22 mouse cellular contexts compared by ENCODE assay signal in genomic region chr6:125318981-125319918, GRCm38 (mm10). TPM values are rescaled to one million over a fixed set of nuclear protein-coding genes. Genes with fewer than 3 reads are reported as not detected.
A peak's percentile ranks its signal among the peaks of the same experiment; 100 is the strongest.
DNase-seq lines count a peak whose midpoint lies in the region; ATAC-seq and TF ChIP-seq lines count a peak whose summit lies in the region.
"Had no signal": no experiment of that assay in that cellular context is flagged by ENCODE, and none has a peak within 500 bp of the region (broad histone marks: within the 10 kb centered on the region; RNA-seq: fewer than 3 reads in every experiment).

No protein-coding gene starts in this region.

- no peaks in the 10 kb centered on the region for H3K9me3 ChIP-seq in liver, postnatal 0 days (ENCODE audit: low read length)
- H3K9me3 ChIP-seq in liver, embryonic 12.5 days (replicated peaks) = no peaks in the 10 kb centered on the region
- no peaks in the 10 kb centered on the region for H3K9me3 ChIP-seq in lung, embryonic 15.5 days
- H3K9me3 ChIP-seq in stomach, postnatal 0 days (ENCODE audit: control insufficient read depth, low read length) = no peaks in the 10 kb centered on the region
- H3K9me3 ChIP-seq: embryonic facial prominence, embryonic 12.5 days; hindbrain, embryonic 12.5 days; megakaryocyte, embryonic 14.5 days had no signal

- no peak for TF ChIP-seq CTCF in liver, postnatal 0 days (IDR thresholded peaks at IDR 0.05; ENCODE audit: low read depth)
- TF ChIP-seq CTCF in stomach, postnatal 0 days (IDR thresholded peaks at IDR 0.05; ENCODE audit: low read depth) = no peak

- WGBS in liver, postnatal 0 days (ENCODE audit: insufficient replicate concordance) = 67% methylated on average over 15 of the region's 15 CpGs
- WGBS in liver, embryonic 12.5 days (ENCODE audit: insufficient replicate concordance) = 48% methylated on average over 15 of the region's 15 CpGs
- 37% methylated on average over 15 of the region's 15 CpGs for WGBS in lung, embryonic 15.5 days
- WGBS in stomach, postnatal 0 days = 45% methylated on average over 15 of the region's 15 CpGs

- H3K36me3 ChIP-seq in liver, postnatal 0 days (replicated peaks; ENCODE audit: insufficient read depth, low read length) = no peaks in the 10 kb centered on the region
- no peaks in the 10 kb centered on the region for H3K36me3 ChIP-seq in liver, embryonic 12.5 days
- H3K36me3 ChIP-seq in lung, embryonic 15.5 days = no peaks in the 10 kb centered on the region
- no peaks in the 10 kb centered on the region for H3K36me3 ChIP-seq in stomach, postnatal 0 days (ENCODE audit: control insufficient read depth, insufficient read depth, low read length)
- H3K36me3 ChIP-seq: embryonic facial prominence, embryonic 12.5 days; hindbrain, embryonic 12.5 days had no signal

- H3K4me2 ChIP-seq in liver, postnatal 0 days (ENCODE audit: low read depth, low read length) = no peak overlapping the region
- H3K4me2 ChIP-seq in liver, embryonic 12.5 days = no peak overlapping the region
- H3K4me2 ChIP-seq in lung, embryonic 15.5 days = 0 out of 2 replicates have a peak overlapping the region, but pooled peaks have one; percentile 13
- H3K4me2 ChIP-seq in stomach, postnatal 0 days (replicated peaks; ENCODE audit: low read depth) = no peak overlapping the region
- H3K4me2 ChIP-seq: embryonic facial prominence, embryonic 12.5 days; hindbrain, embryonic 12.5 days had no signal

- ATAC-seq in liver, postnatal 0 days = peak; percentile 34
- no peak for ATAC-seq in liver, embryonic 12.5 days
- ATAC-seq in lung, embryonic 15.5 days (ENCODE audit: borderline replicate concordance, extremely low read depth, low FRiP score, low TSS enrichment) = no peak
- ATAC-seq in stomach, postnatal 0 days (ENCODE audit: low FRiP score, low TSS enrichment) = peak; percentile 16; the same call in 1 of the 2 replicates
- ATAC-seq: forebrain, embryonic 14.5 days; intestine, embryonic 16.5 days; Patski had no signal

- TF ChIP-seq EP300 in liver, postnatal 0 days (IDR thresholded peaks at IDR 0.05; ENCODE audit: low read depth) = no peak
- no peak for TF ChIP-seq EP300 in stomach, postnatal 0 days (optimal IDR thresholded peaks at IDR 0.05)

- no peak overlapping the region for H3K9ac ChIP-seq in liver, postnatal 0 days (replicated peaks)
- H3K9ac ChIP-seq in liver, embryonic 12.5 days = no peak overlapping the region
- no peak overlapping the region for H3K9ac ChIP-seq in lung, embryonic 15.5 days
- H3K9ac ChIP-seq in stomach, postnatal 0 days (ENCODE audit: low read length) = no peak overlapping the region
- H3K9ac ChIP-seq: embryonic facial prominence, embryonic 12.5 days; hindbrain, embryonic 12.5 days had no signal

- peaks cover 9% of the 10 kb centered on the region for H3K4me1 ChIP-seq in liver, postnatal 0 days (ENCODE audit: insufficient read depth)
- H3K4me1 ChIP-seq in liver, embryonic 12.5 days = peaks cover 8% of the 10 kb centered on the region
- H3K4me1 ChIP-seq in lung, embryonic 15.5 days = peaks cover 38% of the 10 kb centered on the region
- peaks cover 5% of the 10 kb centered on the region for H3K4me1 ChIP-seq in stomach, postnatal 0 days (replicated peaks; ENCODE audit: control insufficient read depth, insufficient read depth)

- peaks cover 19% of the 10 kb centered on the region for H3K27me3 ChIP-seq in liver, postnatal 0 days (ENCODE audit: insufficient read depth, low read length)
- H3K27me3 ChIP-seq in liver, embryonic 12.5 days (replicated peaks) = peaks cover 57% of the 10 kb centered on the region
- peaks cover 28% of the 10 kb centered on the region for H3K27me3 ChIP-seq in lung, embryonic 15.5 days
- H3K27me3 ChIP-seq in stomach, postnatal 0 days (ENCODE audit: control insufficient read depth, insufficient read depth, low read length) = no peaks in the 10 kb centered on the region
- H3K27me3 ChIP-seq: Patski had no signal

- no peak for DNase-seq in liver, postnatal 0 days
- peak; percentile 81 for DNase-seq in adrenal gland, postnatal 14 days
- peak; percentile 30 for DNase-seq in stomach, postnatal 0 days (ENCODE audit: low spot score)
- DNase-seq in ovary, postnatal 36 days (ENCODE audit: low spot score) = no peak
- DNase-seq in thymus, postnatal 4 days = no peak
- DNase-seq: cerebellum, postnatal 25 days; gastrocnemius, postnatal 25 days; retina, postnatal 1 day; thymus, adult 18-20 months had no signal

- H3K27ac ChIP-seq in liver, postnatal 0 days (ENCODE audit: low read depth) = no peak overlapping the region
- H3K27ac ChIP-seq in liver, embryonic 12.5 days = no peak overlapping the region
- H3K27ac ChIP-seq in lung, embryonic 15.5 days = peak overlapping the region; percentile 61
- peak overlapping the region; percentile 71 for H3K27ac ChIP-seq in stomach, postnatal 0 days (replicated peaks)
- H3K27ac ChIP-seq: embryonic facial prominence, embryonic 12.5 days; hindbrain, embryonic 12.5 days had no signal

- H3K4me3 ChIP-seq in liver, postnatal 0 days (ENCODE audit: low read depth, low read length) = no peak overlapping the region
- no peak overlapping the region for H3K4me3 ChIP-seq in liver, embryonic 12.5 days
- no peak overlapping the region for H3K4me3 ChIP-seq in lung, embryonic 15.5 days
- no peak overlapping the region for H3K4me3 ChIP-seq in stomach, postnatal 0 days (ENCODE audit: low read depth, low read length)
- H3K4me3 ChIP-seq: embryonic facial prominence, embryonic 12.5 days; hindbrain, embryonic 12.5 days; megakaryocyte, embryonic 14.5 days had no signal

RNA-seq across cellular contexts. Expression of gene Scnn1a, which starts 1.2 kb away (rescaled TPM):
- polyA plus RNA-seq in liver, postnatal 0 days (2015; fragmentation: Nextera tagmentation; extraction: Ambion mirVana) = 0.76 and 1.1 TPM in 2 replicates
- polyA plus RNA-seq in liver, embryonic 12.5 days (2016; fragmentation: Nextera tagmentation; extraction: Ambion mirVana) = 0.23 and 0.50 TPM in 2 replicates
- 1.0 and 1.9 TPM in 2 replicates for total RNA-seq in adrenal gland, postnatal 14 days (2021)
- polyA plus RNA-seq in lung, embryonic 15.5 days (2015; fragmentation: Nextera tagmentation; extraction: Ambion mirVana) = 5.0 and 5.8 TPM in 2 replicates
- polyA plus RNA-seq in stomach, postnatal 0 days (2015; fragmentation: Nextera tagmentation; extraction: Ambion mirVana) = 18.5 and 20.6 TPM in 2 replicates

RNA-seq across cellular contexts. Expression of gene Ltbr, which starts 5.6 kb away (rescaled TPM):
- polyA plus RNA-seq in liver, postnatal 0 days (2015; fragmentation: Nextera tagmentation; extraction: Ambion mirVana) = 31.8 TPM in 2 replicates
- polyA plus RNA-seq in liver, embryonic 12.5 days (2016; fragmentation: Nextera tagmentation; extraction: Ambion mirVana) = 19.2 and 22.9 TPM in 2 replicates
- 68.7 and 70.0 TPM in 2 replicates for total RNA-seq in adrenal gland, postnatal 14 days (2021)
- polyA plus RNA-seq in lung, embryonic 15.5 days (2015; fragmentation: Nextera tagmentation; extraction: Ambion mirVana) = 79.1 and 82.5 TPM in 2 replicates
- 71.5 and 73.0 TPM in 2 replicates for polyA plus RNA-seq in stomach, postnatal 0 days (2015; fragmentation: Nextera tagmentation; extraction: Ambion mirVana)

RNA-seq across cellular contexts. Expression of gene Tnfrsf1a, which starts 29.9 kb away (rescaled TPM):
- 40.5 and 41.1 TPM in 2 replicates for polyA plus RNA-seq in liver, postnatal 0 days (2015; fragmentation: Nextera tagmentation; extraction: Ambion mirVana)
- polyA plus RNA-seq in liver, embryonic 12.5 days (2016; fragmentation: Nextera tagmentation; extraction: Ambion mirVana) = 23.0 and 23.4 TPM in 2 replicates
- 210 and 220 TPM in 2 replicates for total RNA-seq in adrenal gland, postnatal 14 days (2021)
- 88.3 and 101 TPM in 2 replicates for polyA plus RNA-seq in lung, embryonic 15.5 days (2015; fragmentation: Nextera tagmentation; extraction: Ambion mirVana)
- 75.3 and 77.7 TPM in 2 replicates for polyA plus RNA-seq in stomach, postnatal 0 days (2015; fragmentation: Nextera tagmentation; extraction: Ambion mirVana)

RNA-seq across cellular contexts. Expression of gene Tuba3a, which starts 33.4 kb away (rescaled TPM):
- not detected in 2 replicates for polyA plus RNA-seq in liver, postnatal 0 days (2015; fragmentation: Nextera tagmentation; extraction: Ambion mirVana)
- not detected in 2 replicates for polyA plus RNA-seq in liver, embryonic 12.5 days (2016; fragmentation: Nextera tagmentation; extraction: Ambion mirVana)
- not detected in 2 replicates for total RNA-seq in adrenal gland, postnatal 14 days (2021)
- polyA plus RNA-seq in lung, embryonic 15.5 days (2015; fragmentation: Nextera tagmentation; extraction: Ambion mirVana) = 0.22 and 0.31 TPM in 2 replicates
- polyA plus RNA-seq in stomach, postnatal 0 days (2015; fragmentation: Nextera tagmentation; extraction: Ambion mirVana) = 0.08 and 0.15 TPM in 2 replicates
- total RNA-seq: adrenal gland, adult 18-20 months; gastrocnemius, postnatal 25 days; left cerebral cortex, adult 8-10 months; monocyte, adult 5-6 weeks had no signal
- polyA plus RNA-seq: heart, embryonic 14.5 days; hindbrain, embryonic 12.5 days; neural tube, embryonic 14.5 days; Patski had no signal

Comparison
In these comparisons a context has a peak if more than half of its experiments do, and no peak if none do; other contexts are left out.
1. ATAC-seq: peak in liver, postnatal 0 days (single experiment) and stomach, postnatal 0 days (single experiment); none in liver, embryonic 12.5 days (single experiment) and lung, embryonic 15.5 days (single experiment).
2. DNase-seq: peak in adrenal gland, postnatal 14 days (single experiment) and stomach, postnatal 0 days (single experiment); none in liver, postnatal 0 days (single experiment), ovary, postnatal 36 days (single experiment) and thymus, postnatal 4 days (single experiment).
3. H3K27ac ChIP-seq: peak in lung, embryonic 15.5 days (single experiment) and stomach, postnatal 0 days (single experiment); none in liver, postnatal 0 days (single experiment) and liver, embryonic 12.5 days (single experiment).